Mouse (Mus musculus) CH12.LX (cell line): ENCODE measurements around the gene Iqsec3. TPM values are rescaled to one million over a fixed set of nuclear protein-coding genes. Genes with fewer than 3 reads are reported as not detected.

Experiments
- DNase-seq: peaks from one replicate; pipeline ENCODE4 v3.0.0-alpha.2; 2013; ENCODE audit errors: extremely low read depth
- H3K27ac ChIP-seq: 2 replicates; pipeline ENCODE4 v1.5.1; 2012; ENCODE audit warnings: low read depth, mild to moderate bottlenecking, control low read depth, moderate library complexity; ENCODE audit not compliant: insufficient read depth
- H3K27me3 ChIP-seq: replicated peaks from 2 replicates; pipeline ENCODE3; 2012; ENCODE audit warnings: inconsistent platforms
- H3K36me3 ChIP-seq, 2 experiments: replicated peaks in 1 of 2; 2 replicates each; pipeline versions ENCODE3 to v1.6.1; 2012; ENCODE audit warnings: inconsistent platforms in 1 of 2, low read length in 1 of 2, mild to moderate bottlenecking in 1 of 2, mixed read lengths in 1 of 2, moderate library complexity in 1 of 2; ENCODE audit not compliant: control insufficient read depth in 1 of 2, insufficient read depth in 1 of 2
- H3K4me1 ChIP-seq, 2 experiments: 2 replicates each; pipeline ENCODE4 v1.6.1; 2012; ENCODE audit warnings: inconsistent platforms in 1 of 2, moderate library complexity in 1 of 2; ENCODE audit not compliant: insufficient read depth in 2 of 2, control insufficient read depth in 1 of 2
- H3K4me2 ChIP-seq: 2 replicates; pipeline ENCODE4 v1.6.1; 2012; ENCODE audit warnings: low read depth, mild to moderate bottlenecking, control low read depth; ENCODE audit not compliant: poor library complexity, insufficient read depth, severe bottlenecking
- H3K4me3 ChIP-seq, 3 experiments: fragments of 150-350 bp in 1 of 3; sonication (generic) in 1 of 3; replicated peaks in 1 of 3; 2 replicates each; pipeline versions ENCODE3 to v1.5.1; 2011 to 2012; ENCODE audit warnings: low read depth in 2 of 3, low read length in 2 of 3, mild to moderate bottlenecking in 2 of 3, moderate library complexity in 2 of 3, control low read depth in 1 of 3, improper control_type of control experiment in 1 of 3, inconsistent platforms in 1 of 3, mixed read lengths in 1 of 3; ENCODE audit not compliant: poor library complexity in 1 of 3
- H3K79me2 ChIP-seq: replicated peaks from 2 replicates; pipeline ENCODE4 v1.6.1; 2012; ENCODE audit warnings: mild to moderate bottlenecking, moderate library complexity; ENCODE audit not compliant: control insufficient read depth, poor library complexity, insufficient read depth, severe bottlenecking; ENCODE audit errors: extremely low read depth
- H3K9ac ChIP-seq: 2 replicates; pipeline ENCODE4 v1.6.1; 2012; ENCODE audit warnings: low read depth, mild to moderate bottlenecking, control low read depth, moderate library complexity; ENCODE audit not compliant: insufficient read depth
- H3K9me3 ChIP-seq: replicated peaks from 2 replicates; pipeline ENCODE3; 2012; ENCODE audit warnings: low read length, inconsistent platforms, mixed read lengths
- BHLHE40 ChIP-seq: IDR thresholded peaks from 2 replicates; pipeline ENCODE4 v1.6.1; 2011; ENCODE audit warnings: mild to moderate bottlenecking, low read depth, low read length, improper control_type of control experiment
- CHD1 ChIP-seq: IDR thresholded peaks from 2 replicates; pipeline ENCODE4 v1.6.1; 2012; ENCODE audit warnings: low read depth, low read length, improper control_type of control experiment, inconsistent platforms
- ETS1 ChIP-seq: conservative IDR thresholded peaks from 2 replicates; pipeline ENCODE4 v1.6.1; 2012; ENCODE audit warnings: low read depth, mild to moderate bottlenecking, inconsistent platforms, low read length, improper control_type of control experiment, moderate library complexity
- GABPA ChIP-seq: IDR thresholded peaks from 2 replicates; pipeline ENCODE4 v1.6.1; 2012; ENCODE audit warnings: low read depth, low read length, improper control_type of control experiment, inconsistent platforms; ENCODE audit not compliant: insufficient replicate concordance
- HCFC1 ChIP-seq: IDR thresholded peaks from 2 replicates; pipeline ENCODE4 v1.6.1; 2012; ENCODE audit warnings: low read depth, mild to moderate bottlenecking, inconsistent platforms, low read length, improper control_type of control experiment
- JUN ChIP-seq: IDR thresholded peaks from 2 replicates; pipeline ENCODE4 v1.6.1; 2011; ENCODE audit warnings: low read depth, mild to moderate bottlenecking, low read length, improper control_type of control experiment, moderate library complexity; ENCODE audit not compliant: insufficient read depth
- JUND ChIP-seq: conservative IDR thresholded peaks from 2 replicates; pipeline ENCODE4 v1.6.1; 2011; ENCODE audit warnings: low read depth, low read length, improper control_type of control experiment
- MAFK ChIP-seq: IDR thresholded peaks from 2 replicates; pipeline ENCODE4 v1.6.1; 2011; ENCODE audit warnings: low read length, improper control_type of control experiment; ENCODE audit not compliant: insufficient replicate concordance
- MAX ChIP-seq: IDR thresholded peaks from 2 replicates; pipeline ENCODE4 v1.6.1; 2011; ENCODE audit warnings: low read length, improper control_type of control experiment
- MEF2A ChIP-seq: IDR thresholded peaks from 2 replicates; pipeline ENCODE4 v1.6.1; 2014; ENCODE audit warnings: low read depth, mild to moderate bottlenecking, inconsistent platforms, low read length, improper control_type of control experiment, borderline replicate concordance
- NRF1 ChIP-seq: IDR thresholded peaks from 2 replicates; pipeline ENCODE4 v1.6.1; 2014; ENCODE audit warnings: low read depth, mild to moderate bottlenecking, inconsistent platforms, low read length, improper control_type of control experiment, moderate library complexity
- PAX5 ChIP-seq: IDR thresholded peaks from 2 replicates; pipeline ENCODE4 v1.6.1; 2012; ENCODE audit warnings: low read length, inconsistent platforms, mixed read lengths
- RAD21 ChIP-seq: IDR thresholded peaks from 2 replicates; pipeline ENCODE4 v1.6.1; 2011; ENCODE audit warnings: low read depth, mild to moderate bottlenecking, low read length, improper control_type of control experiment, moderate library complexity
- UBTF ChIP-seq: IDR thresholded peaks from 2 replicates; pipeline ENCODE4 v1.6.1; 2012; ENCODE audit warnings: low read depth, mild to moderate bottlenecking, inconsistent platforms, low read length, improper control_type of control experiment, moderate library complexity
- USF1 ChIP-seq: IDR thresholded peaks from 2 replicates; pipeline ENCODE4 v1.6.1; 2014; ENCODE audit warnings: low read depth, mild to moderate bottlenecking, inconsistent platforms, low read length, improper control_type of control experiment
- USF2 ChIP-seq: conservative IDR thresholded peaks from 2 replicates; pipeline ENCODE4 v1.6.1; 2011; ENCODE audit warnings: low read depth, low read length, improper control_type of control experiment
- ZC3H11A ChIP-seq: IDR thresholded peaks from 2 replicates; pipeline ENCODE4 v1.6.1; 2012; ENCODE audit warnings: low read depth, mild to moderate bottlenecking, inconsistent platforms, low read length, improper control_type of control experiment
- ZNF384 ChIP-seq: IDR thresholded peaks from 2 replicates; pipeline ENCODE4 v1.6.1; 2012; ENCODE audit warnings: low read depth, low read length, improper control_type of control experiment, inconsistent platforms
- dilution Hi-C: fragments of 300-500 bp; cut with MboI; formaldehyde crosslinking; loops from 2 replicates; pipeline ENCODE4 v1.14.3; 2020; ENCODE audit warnings: low sequenced_read_pairs; ENCODE audit not compliant: extremely low pct_unique_long_range_greater_than_20kb, extremely low pct_ligation_motif_present
- in situ Hi-C: fragments of 300-500 bp; cut with MboI; formaldehyde crosslinking; loops from 3 replicates; pipeline ENCODE4 v1.14.3; 2019; ENCODE audit warnings: low sequenced_read_pairs, low pct_ligation_motif_present, low pct_unique_long_range_greater_than_20kb, mixed read lengths
- polyA plus RNA-seq: library from polyadenylated mRNA; unstranded; fragments of >175 nt; gene quantifications from 2 replicates; pipeline ENCODE4 v1.2.1, GENCODE M21; 2012; ENCODE audit warnings: low read depth; ENCODE audit not compliant: insufficient read length
- total RNA-seq, 2 experiments: library from RNA; depleted of rRNA; stranded (reverse); fragments of 300-350 nt in 1 of 2; fragments of >200 nt in 1 of 2; gene quantifications; 2 replicates each; pipeline ENCODE4 v1.2.3; 2012 to 2014

Gene Iqsec3
- total and polyA plus RNA-seq, 3 experiments = not detected

- Histone ChIP-seq H3K79me2 (no peaks in the 10 kb centered on the region), H3K4me1 (0 out of 4 replicates have a peak, but pooled peaks cover 0 to 4% of the 10 kb centered on the region in 2 experiments), H3K9ac (no peak overlapping the region), H3K36me3 (no peaks in the 10 kb centered on the region), H3K27me3 (peaks cover 92% of the 10 kb centered on the region), H3K4me2 (no peak overlapping the region), H3K4me3 (no peak overlapping the region), H3K9me3 (no peaks in the 10 kb centered on the region), H3K27ac (no peak overlapping the region)
- TF ChIP-seq ETS1 (no peak), MAX (no peak), PAX5 (no peak), ZC3H11A (no peak), CHD1 (no peak), RAD21 (no peak), USF1 (no peak), BHLHE40 (no peak), MEF2A (no peak), GABPA (no peak), HCFC1 (no peak), ZNF384 (no peak), UBTF (no peak), USF2 (no peak)
- no peak for DNase-seq
- in situ Hi-C loops = no loop called here
- dilution Hi-C loops = no loop called here
Observed at GRCm38 (mm10) chr6:121495026-121495425, 21.5 kb upstream of the Iqsec3 start.

GRCm38 (mm10) chr6:121494319-121494718 is 20.8 kb upstream of the Iqsec3 start:
- H3K4me2 ChIP-seq = no peak overlapping the region
- H3K9me3 ChIP-seq = no peaks in the 10 kb centered on the region
- H3K4me3 ChIP-seq = no peak overlapping the region
- H3K36me3 ChIP-seq = no peaks in the 10 kb centered on the region
- TF ChIP-seq NRF1 = no peak
- no peak for TF ChIP-seq ETS1
- TF ChIP-seq GABPA = no peak
- TF ChIP-seq RAD21 = no peak
- no peak for TF ChIP-seq JUN
- no peak for TF ChIP-seq ZC3H11A
- no peak for TF ChIP-seq MAFK
- no peak for TF ChIP-seq JUND
- no peak for TF ChIP-seq CHD1
- no peak for TF ChIP-seq ZNF384
- TF ChIP-seq UBTF = no peak
- 0 out of 4 replicates have a peak, but pooled peaks cover 0 to 3% of the 10 kb centered on the region in 2 experiments for H3K4me1 ChIP-seq
- H3K9ac ChIP-seq = no peak overlapping the region
- H3K27ac ChIP-seq = no peak overlapping the region
- peaks cover 92% of the 10 kb centered on the region for H3K27me3 ChIP-seq
- H3K79me2 ChIP-seq = no peaks in the 10 kb centered on the region
- dilution Hi-C loops = no loop called here
- in situ Hi-C loops = no loop called here
- no peak for DNase-seq
